Mouse (Mus musculus): ENCODE results near the gene Hoxc12. TPM values are rescaled to one million over a fixed set of nuclear protein-coding genes. Genes with fewer than 3 reads are reported as not detected.

Gene Hoxc12
- total and polyA plus RNA-seq, 3 experiments: not detected

GRCm38 (mm10) chr15:102913038-102913585 lies 23.4 kb upstream of the Hoxc12 start:
- H3K27me3 ChIP-seq (replicated peaks): peaks cover 96% of the 10 kb centered on the region
- H3K4me3 ChIP-seq (replicated peaks in 1 of 3; ENCODE audit: low read depth in 2 of 3, low read length in 2 of 3, poor library complexity in 1 of 3): no peak overlapping the region
- dilution Hi-C loops (cut with MboI; ENCODE audit: extremely low pct_ligation_motif_present, extremely low pct_unique_long_range_greater_than_20kb, low sequenced_read_pairs) (no loop called here), in situ Hi-C loops (cut with MboI; ENCODE audit: low pct_ligation_motif_present, low pct_unique_long_range_greater_than_20kb, low sequenced_read_pairs) (no loop called here)
- TF ChIP-seq KAT2A (IDR thresholded peaks at IDR 0.05; ENCODE audit: insufficient replicate concordance, low read length) (no peak), JUN (IDR thresholded peaks at IDR 0.05; ENCODE audit: insufficient read depth, low read depth, low read length) (no peak), HCFC1 (IDR thresholded peaks at IDR 0.05; ENCODE audit: low read depth, low read length) (no peak), TCF12 (IDR thresholded peaks at IDR 0.05; ENCODE audit: low read depth, low read length) (no peak), ZMIZ1 (IDR thresholded peaks at IDR 0.05; ENCODE audit: low read depth, low read length) (no peak), NELFE (IDR thresholded peaks at IDR 0.05; ENCODE audit: low read depth, low read length) (no peak), MAFK (IDR thresholded peaks at IDR 0.05; ENCODE audit: insufficient replicate concordance, low read length) (no peak)
- DNase-seq (ENCODE audit: extremely low read depth): no peak
- H3K4me2 ChIP-seq (ENCODE audit: insufficient read depth, low read depth, poor library complexity, severe bottlenecking): no peak overlapping the region
- H3K79me2 ChIP-seq (replicated peaks; ENCODE audit: control insufficient read depth, extremely low read depth, insufficient read depth, poor library complexity, severe bottlenecking): no peaks in the 10 kb centered on the region
- no peaks in the 10 kb centered on the region for H3K36me3 ChIP-seq (replicated peaks in 1 of 2; ENCODE audit: control insufficient read depth in 1 of 2, insufficient read depth in 1 of 2, low read length in 1 of 2)
- no peaks in the 10 kb centered on the region for H3K4me1 ChIP-seq (ENCODE audit: control insufficient read depth in 1 of 2, insufficient read depth in 2 of 2)
- no peaks in the 10 kb centered on the region for H3K9me3 ChIP-seq (replicated peaks; ENCODE audit: low read length)
- no peak overlapping the region for H3K27ac ChIP-seq (ENCODE audit: insufficient read depth, low read depth)
- no peak overlapping the region for H3K9ac ChIP-seq (ENCODE audit: insufficient read depth, low read depth)

DNA sequence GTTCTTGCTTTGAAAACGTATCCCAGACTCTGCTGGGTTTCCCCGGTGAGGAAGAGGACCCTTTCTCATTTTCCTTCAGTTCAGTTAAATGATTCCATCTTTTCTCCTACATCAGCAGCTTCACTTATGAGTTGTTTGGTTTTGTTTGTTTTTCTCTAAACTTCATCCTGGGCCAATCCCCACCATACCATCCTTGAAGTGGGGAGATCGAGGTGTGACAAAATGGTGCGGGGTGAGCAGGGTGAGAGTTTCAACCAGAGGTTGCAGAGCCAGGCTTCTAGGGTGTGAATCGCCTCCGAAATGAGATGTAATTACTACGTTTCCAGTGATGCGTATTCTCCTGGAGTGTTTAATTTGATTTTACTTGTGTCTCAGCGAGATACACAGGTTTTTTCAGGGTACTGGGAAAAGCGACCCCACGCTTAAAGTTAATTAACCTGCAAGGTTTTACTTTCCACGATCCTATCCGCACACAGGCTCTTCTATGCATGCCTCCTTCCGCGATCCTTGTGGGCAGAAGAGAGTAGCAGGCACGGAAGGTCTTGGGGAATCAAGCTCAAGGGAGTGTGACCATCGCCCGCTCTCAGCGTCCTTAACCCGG lies 18.5 kb upstream of the Hoxc12 start:
- in situ Hi-C loops (cut with MboI; ENCODE audit: low pct_ligation_motif_present, low pct_unique_long_range_greater_than_20kb, low sequenced_read_pairs): no loop called here
- Histone ChIP-seq H3K79me2 (replicated peaks; ENCODE audit: control insufficient read depth, extremely low read depth, insufficient read depth, poor library complexity, severe bottlenecking) (no peaks in the 10 kb centered on the region), H3K9ac (ENCODE audit: insufficient read depth, low read depth) (no peak overlapping the region)

GRCm38 (mm10) chr15:102918611-102919265 lies 17.8 kb upstream of the Hoxc12 start:
- no peak overlapping the region for H3K4me2 ChIP-seq (ENCODE audit: insufficient read depth, low read depth, poor library complexity, severe bottlenecking)
- H3K27ac ChIP-seq (ENCODE audit: insufficient read depth, low read depth): no peak overlapping the region
- peaks cover 89% of the 10 kb centered on the region for H3K27me3 ChIP-seq (replicated peaks)
- no peak for TF ChIP-seq ZNF384 (IDR thresholded peaks at IDR 0.05; ENCODE audit: low read depth, low read length)
- no peak for TF ChIP-seq GABPA (IDR thresholded peaks at IDR 0.05; ENCODE audit: insufficient replicate concordance, low read depth, low read length)
- no peak for TF ChIP-seq E2F4 (IDR thresholded peaks at IDR 0.05; ENCODE audit: insufficient replicate concordance, low read depth, low read length)
- no peak for TF ChIP-seq CTCF (conservative IDR thresholded peaks at IDR 0.05 in 1 of 2, IDR thresholded peaks at IDR 0.05 in 1 of 2; ENCODE audit: low read depth in 2 of 2, low read length in 2 of 2)
- in situ Hi-C loops (cut with MboI; ENCODE audit: low pct_ligation_motif_present, low pct_unique_long_range_greater_than_20kb, low sequenced_read_pairs) (no loop called here), dilution Hi-C loops (cut with MboI; ENCODE audit: extremely low pct_ligation_motif_present, extremely low pct_unique_long_range_greater_than_20kb, low sequenced_read_pairs) (no loop called here)
- no peak overlapping the region for H3K4me3 ChIP-seq (replicated peaks in 1 of 3; ENCODE audit: low read depth in 2 of 3, low read length in 2 of 3, poor library complexity in 1 of 3)
- no peak overlapping the region for H3K9ac ChIP-seq (ENCODE audit: insufficient read depth, low read depth)
- no peaks in the 10 kb centered on the region for H3K36me3 ChIP-seq (replicated peaks in 1 of 2; ENCODE audit: control insufficient read depth in 1 of 2, insufficient read depth in 1 of 2, low read length in 1 of 2)
- peaks cover 13% of the 10 kb centered on the region for H3K9me3 ChIP-seq (replicated peaks; ENCODE audit: low read length)
- no peak for DNase-seq (ENCODE audit: extremely low read depth)
- H3K79me2 ChIP-seq (replicated peaks; ENCODE audit: control insufficient read depth, extremely low read depth, insufficient read depth, poor library complexity, severe bottlenecking): no peaks in the 10 kb centered on the region
- no peaks in the 10 kb centered on the region for H3K4me1 ChIP-seq (ENCODE audit: control insufficient read depth in 1 of 2, insufficient read depth in 2 of 2)

More for the DNA sequence above, 18.5 kb upstream of the Hoxc12 start:
- Histone ChIP-seq H3K9me3 (replicated peaks; ENCODE audit: low read length) (peaks cover 13% of the 10 kb centered on the region), H3K36me3 (replicated peaks in 1 of 2; ENCODE audit: control insufficient read depth in 1 of 2, insufficient read depth in 1 of 2, low read length in 1 of 2) (no peaks in the 10 kb centered on the region), H3K4me3 (replicated peaks in 1 of 3; ENCODE audit: low read depth in 2 of 3, low read length in 2 of 3, poor library complexity in 1 of 3) (no peak overlapping the region), H3K27ac (ENCODE audit: insufficient read depth, low read depth) (no peak overlapping the region), H3K27me3 (replicated peaks) (peaks cover 89% of the 10 kb centered on the region), H3K4me1 (ENCODE audit: control insufficient read depth in 1 of 2, insufficient read depth in 2 of 2) (no peaks in the 10 kb centered on the region), H3K4me2 (ENCODE audit: insufficient read depth, low read depth, poor library complexity, severe bottlenecking) (no peak overlapping the region)
- TF ChIP-seq CTCF (conservative IDR thresholded peaks at IDR 0.05 in 1 of 2, IDR thresholded peaks at IDR 0.05 in 1 of 2; ENCODE audit: low read depth in 2 of 2, low read length in 2 of 2) (no peak), BHLHE40 (IDR thresholded peaks at IDR 0.05; ENCODE audit: low read depth, low read length) (no peak), MAX (IDR thresholded peaks at IDR 0.05; ENCODE audit: low read length) (no peak), MYC (IDR thresholded peaks at IDR 0.05; ENCODE audit: low read depth, low read length) (no peak), RAD21 (IDR thresholded peaks at IDR 0.05; ENCODE audit: low read depth, low read length) (no peak), IRF4 (IDR thresholded peaks at IDR 0.05; ENCODE audit: low read depth, low read length) (no peak), CHD2 (IDR thresholded peaks at IDR 0.05; ENCODE audit: low read length) (no peak)
- dilution Hi-C loops (cut with MboI; ENCODE audit: extremely low pct_ligation_motif_present, extremely low pct_unique_long_range_greater_than_20kb, low sequenced_read_pairs): no loop called here
- DNase-seq (ENCODE audit: extremely low read depth): no peak
